Mouse (Mus musculus) right cerebral cortex, postnatal 14 days (tissue): ENCODE measurements around the gene Slc35b4.

Source experiments
- DNase-seq: peaks from one replicate; pipeline ENCODE4 v3.0.0; 2022

Gene Slc35b4

DNA sequence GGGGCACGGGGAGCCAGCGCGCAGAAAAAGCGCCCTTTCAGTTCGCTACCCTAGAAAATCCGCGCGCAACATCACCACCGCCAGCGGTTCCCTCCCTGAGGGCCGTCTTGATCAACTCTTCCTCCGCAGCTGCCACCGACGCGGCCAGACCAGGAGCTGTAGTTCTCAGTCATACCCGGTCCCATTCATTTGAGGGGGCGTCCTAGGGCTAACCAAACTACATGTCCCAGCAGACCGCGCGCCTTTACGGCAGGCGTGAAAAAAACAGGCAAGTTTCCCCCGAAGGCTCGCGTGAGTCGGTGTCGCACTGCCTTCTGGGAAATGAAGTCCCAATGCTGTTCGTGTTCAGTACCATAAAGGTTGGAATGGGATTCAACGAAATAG, at the start of gene Slc35b4:
TSS of gene Slc35b4 (minus strand) at position 248 of the 384 bp plus-strand sequence.
- peak; percentile 90 for DNase-seq

DNA sequence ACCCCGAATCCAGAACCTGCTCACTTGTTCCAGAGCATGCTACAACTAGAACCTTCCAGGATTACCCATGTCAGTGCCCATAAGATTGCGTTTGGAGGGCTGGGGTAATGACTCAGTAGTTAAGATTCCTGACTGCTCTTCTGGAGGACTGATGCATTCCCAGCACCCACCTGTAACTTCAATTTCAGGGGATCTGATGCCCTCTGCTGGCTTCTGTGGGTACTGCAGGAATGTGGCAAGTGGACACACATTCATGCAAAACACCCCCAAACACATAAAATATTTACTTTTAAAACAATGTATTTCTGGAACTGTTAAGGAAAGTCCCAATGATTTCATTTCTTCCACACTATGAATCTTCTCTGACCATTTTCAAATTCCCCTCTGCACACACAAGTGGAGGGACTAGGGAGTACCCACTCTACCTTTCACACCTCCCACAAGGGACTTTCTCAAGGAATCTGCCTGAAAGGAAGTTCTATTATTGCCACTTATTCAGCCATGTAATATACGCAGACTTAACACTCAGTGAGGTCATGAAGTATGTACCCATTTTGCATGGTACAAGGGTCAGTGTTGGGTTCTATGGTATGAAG, 48.2 kb upstream of the Slc35b4 start:
- DNase-seq = no peak

GRCm38 (mm10) chr6:34216450-34217319, 39.8 kb upstream of the Slc35b4 start:
- DNase-seq = no peak

- DNase-seq = no peak
Measured at GRCm38 (mm10) chr6:34205754-34206153, 28.8 kb upstream of the Slc35b4 start.

DNA sequence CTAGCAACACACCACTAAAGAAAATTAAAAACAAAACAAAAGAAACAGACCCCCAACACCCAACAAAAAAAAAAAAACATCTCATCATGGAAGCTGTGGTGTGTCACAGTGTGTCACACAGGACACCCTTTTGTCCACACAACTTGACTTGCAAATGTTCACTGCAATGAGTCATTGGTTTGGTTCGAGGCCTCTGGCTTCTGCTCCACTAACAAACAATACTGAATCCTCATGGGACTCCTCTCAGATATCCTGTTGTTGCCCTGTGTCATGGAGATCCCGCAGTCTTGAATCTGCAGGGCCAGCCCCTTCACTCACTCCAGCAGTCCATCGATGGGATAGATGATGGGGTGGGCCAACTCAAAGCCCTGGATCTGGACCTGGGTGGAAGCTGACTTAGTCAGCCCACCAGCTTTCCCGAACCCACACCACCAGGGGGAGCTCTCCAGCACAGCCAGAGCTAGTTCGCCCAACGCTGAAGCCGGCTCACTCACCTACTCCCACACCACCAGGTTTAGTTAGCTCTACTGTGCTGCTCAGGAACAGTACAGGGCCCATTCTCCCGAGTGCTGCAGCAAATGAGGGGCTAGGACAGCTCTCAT, 28.2 kb upstream of the Slc35b4 start:
- peak; percentile 63 for DNase-seq

- DNase-seq = no peak
Measured at GRCm38 (mm10) chr6:34203503-34203902, 26.6 kb upstream of the Slc35b4 start.

DNA sequence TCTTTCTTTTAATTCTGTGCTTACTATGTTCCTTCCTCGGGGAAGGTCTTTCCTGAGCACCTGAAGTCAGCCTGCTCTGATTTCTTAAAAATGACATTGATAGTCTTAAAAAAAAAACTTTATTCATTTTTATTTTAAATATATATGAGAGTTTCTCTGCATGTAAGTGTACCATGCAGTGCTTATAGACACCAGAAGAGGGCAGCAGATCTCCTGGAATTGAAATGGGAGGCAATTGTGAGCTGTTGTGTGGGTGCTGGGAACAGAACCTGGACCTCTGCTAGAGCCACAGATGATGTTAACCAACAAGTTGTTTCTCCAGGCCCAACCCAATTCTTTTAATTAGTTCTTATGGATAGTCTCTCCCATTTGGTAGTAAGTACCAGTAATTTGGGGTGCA, 18.1 kb upstream of the Slc35b4 start:
- DNase-seq = no peak

GRCm38 (mm10) chr6:34193708-34194475, 17.0 kb upstream of the Slc35b4 start:
- DNase-seq = peak; percentile 56

GRCm38 (mm10) chr6:34191401-34191800, 14.5 kb upstream of the Slc35b4 start:
- DNase-seq = no peak

DNA sequence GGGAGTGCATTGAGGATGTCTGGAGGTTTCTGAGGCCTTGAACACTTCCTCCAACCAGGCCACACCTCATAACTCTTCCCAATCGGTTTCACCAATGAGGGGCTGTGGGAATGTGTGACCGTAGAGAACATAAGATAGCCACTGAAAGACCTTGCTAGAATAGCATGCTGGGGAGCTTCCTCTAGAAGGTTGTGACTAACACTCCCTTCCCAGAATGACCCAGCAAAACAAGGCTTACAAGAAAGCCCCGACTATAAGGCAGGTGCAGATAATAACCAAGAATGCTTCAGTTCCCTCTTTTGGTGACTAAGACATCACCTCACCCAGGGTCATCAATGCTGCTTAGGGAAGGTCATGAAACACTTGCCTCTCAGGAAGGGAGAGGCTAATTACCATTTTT, 12.6 kb upstream of the Slc35b4 start:
- no peak for DNase-seq

DNA sequence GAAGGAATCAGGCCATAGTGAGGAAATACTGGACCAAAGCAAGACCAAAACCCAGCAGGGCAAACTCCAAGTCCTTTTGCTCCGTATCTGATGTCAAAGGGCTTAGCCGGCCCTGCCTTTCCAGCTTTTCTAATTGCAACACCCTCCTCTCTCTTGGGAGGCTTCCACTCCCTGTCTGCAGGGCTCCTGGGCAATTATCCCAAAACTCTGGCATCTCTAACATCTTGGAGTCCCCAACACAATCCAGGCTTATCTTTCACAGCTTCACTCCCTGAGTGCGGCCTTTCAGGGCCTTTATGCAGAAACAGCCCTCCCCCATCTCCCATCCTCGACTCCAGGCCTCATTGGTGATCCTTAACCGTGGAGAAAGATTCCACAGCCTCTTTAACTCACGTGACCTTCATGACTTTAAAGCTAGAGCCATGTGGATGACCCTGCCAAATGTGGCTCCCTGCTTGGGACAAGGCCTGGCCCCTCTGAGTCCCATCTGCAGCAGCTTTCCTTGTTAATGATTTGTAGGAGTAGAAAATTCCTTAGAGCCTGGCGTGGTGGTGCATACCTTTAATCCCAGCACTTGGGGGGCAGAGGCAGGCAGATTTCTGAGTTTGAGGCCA, 11.2 kb upstream of the Slc35b4 start:
- no peak for DNase-seq

GRCm38 (mm10) chr6:34187273-34187863, 10.5 kb upstream of the Slc35b4 start:
- no peak for DNase-seq

DNA sequence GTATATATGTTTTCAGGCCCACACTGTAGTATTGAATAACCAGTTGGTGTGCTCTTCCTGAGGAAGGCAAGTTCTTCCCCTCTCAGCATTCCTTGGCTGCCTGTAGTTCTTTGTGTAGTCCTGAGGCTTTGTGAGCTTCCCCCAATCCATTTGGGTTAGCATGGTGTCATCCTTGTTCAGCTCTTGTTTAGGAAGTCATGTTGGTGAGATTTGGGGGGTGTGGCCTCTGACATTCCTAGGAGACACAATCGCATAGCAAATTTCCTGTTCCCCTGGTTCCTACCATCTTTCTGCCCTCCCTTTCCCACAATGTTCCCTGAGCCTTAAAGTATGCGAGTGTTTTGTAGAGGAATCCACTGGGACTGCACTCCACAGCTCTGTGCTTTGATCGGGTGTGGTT, 6.4 kb upstream of the Slc35b4 start:
- DNase-seq = no peak

DNA sequence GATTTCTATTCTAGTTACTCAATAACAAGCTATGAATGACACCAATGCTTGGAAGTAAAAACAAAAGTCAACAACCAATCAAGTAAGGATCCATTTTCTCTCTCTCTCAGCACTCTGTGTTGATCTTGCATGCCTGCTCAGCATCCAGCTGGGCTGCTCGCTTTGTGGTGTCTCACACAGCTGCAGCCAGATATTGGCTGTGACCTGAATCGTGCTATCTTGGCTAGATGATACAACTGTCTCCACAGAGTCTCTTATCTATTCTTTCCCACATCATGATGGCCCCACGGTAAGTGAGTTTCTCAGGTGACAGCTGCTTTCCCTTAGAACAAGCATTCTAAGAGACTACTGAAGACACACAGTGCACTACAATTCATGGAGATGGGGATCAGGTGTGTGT, 5.0 kb upstream of the Slc35b4 start:
- DNase-seq = no peak

DNA sequence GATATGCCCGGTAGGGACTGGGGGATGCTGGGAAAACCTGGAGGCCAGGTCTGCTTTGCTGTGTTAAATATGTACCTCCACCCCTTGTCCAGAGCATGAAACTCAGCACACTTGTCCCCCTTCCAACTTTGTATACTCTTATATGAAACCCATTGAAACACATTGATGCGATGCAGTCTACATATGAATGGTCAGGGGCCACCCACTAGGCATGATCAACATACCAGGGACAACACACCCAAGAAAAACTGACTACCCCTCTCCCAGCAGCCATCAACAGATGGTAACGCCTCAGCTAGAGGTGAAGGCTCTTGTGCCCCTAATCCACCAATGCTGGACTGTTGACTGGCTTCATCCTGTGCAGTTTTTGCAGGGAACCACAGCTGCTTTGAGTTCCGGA, 3.0 kb upstream of the Slc35b4 start:
- no peak for DNase-seq

GRCm38 (mm10) chr6:34179007-34179406, 2.1 kb upstream of the Slc35b4 start:
- DNase-seq = no peak

DNA sequence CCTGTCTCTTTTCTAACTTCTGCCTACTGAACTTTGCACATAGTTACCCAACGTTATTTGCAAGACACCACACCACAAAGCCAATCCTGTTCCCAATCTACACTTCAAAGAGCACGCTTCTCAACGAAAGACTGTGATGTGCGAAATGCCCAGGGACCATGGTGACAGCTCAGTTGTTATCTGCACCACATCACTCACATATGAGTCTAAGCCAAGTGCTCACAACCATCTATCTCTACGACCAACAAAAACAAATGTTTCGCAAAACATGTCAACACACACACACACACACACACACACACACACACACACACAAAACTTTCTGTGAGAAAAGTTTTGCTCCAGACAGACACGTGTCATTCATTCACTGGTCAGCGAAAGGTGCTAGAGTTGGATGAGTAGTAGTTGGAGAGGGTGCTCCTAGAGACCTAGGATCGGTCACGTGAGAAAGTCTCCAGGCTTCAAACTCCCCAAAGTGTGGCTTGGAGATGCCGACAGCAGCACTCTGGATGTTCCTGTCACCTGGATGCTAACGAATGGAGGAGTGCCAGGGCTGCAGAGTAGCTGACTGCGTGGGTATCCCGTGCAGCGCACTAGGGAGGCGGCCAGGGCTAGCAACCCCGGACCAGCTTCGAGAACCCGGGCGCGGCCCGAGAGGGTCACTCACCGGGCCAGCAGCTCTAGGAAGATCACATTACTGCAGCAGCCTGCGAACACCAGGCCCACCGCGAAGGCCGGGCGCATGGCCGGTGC, 624 bp downstream of the Slc35b4 start:
- no peak for DNase-seq

DNA sequence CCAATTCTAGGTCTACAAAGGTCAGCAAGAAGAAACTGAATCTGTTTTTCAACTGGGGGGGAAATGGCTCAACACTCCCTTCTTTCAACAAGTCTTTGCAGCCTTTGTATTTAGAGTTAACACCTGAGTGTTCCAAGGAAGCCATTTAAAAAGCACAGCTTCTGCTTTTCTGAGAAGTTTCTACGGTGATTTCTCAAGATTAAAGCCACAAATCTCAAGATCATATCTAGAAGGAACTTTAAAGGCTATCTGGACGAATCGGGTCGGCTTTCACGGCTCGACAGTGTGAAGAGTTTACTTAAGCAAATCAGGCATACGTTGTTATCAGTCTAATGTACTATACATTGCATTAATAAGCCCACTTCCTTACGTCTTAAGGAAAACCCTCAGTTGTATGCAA, 2.2 kb downstream of the Slc35b4 start:
- DNase-seq = no peak

GRCm38 (mm10) chr6:34173251-34173650, 3.7 kb downstream of the Slc35b4 start:
- DNase-seq = no peak

DNA sequence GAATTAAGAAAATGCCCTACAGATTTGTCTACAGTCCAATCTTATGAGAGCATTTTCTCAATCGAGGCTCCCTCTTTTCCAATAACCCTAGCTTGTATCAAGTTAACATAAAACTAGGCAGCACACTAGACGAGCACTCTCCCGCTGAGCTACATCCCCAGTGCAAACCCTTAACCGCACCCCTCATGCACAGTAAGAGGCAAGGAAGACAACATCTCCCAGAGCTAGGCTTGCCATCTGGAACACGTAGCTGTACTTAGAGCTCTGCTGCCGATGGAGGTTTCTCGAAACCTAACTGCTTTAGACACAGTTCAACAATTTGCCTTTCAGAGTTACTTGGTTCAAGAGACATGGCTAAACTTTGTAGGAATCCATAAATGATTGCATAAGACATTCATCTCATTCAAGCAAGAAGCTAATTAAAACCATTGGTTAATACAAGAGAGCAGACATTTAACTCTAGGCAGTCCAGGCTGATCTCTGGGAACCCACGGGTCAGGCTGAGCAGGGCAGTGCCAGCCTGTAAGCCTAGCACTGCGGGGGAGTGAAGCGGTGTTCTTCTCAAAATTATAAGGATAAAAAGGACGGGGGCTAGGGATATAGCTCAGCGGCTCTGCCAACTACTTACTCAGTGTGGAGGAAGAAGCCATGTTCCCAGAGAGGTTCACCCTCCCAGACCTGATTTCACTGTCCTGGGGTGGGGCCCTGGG, 5.0 kb downstream of the Slc35b4 start:
- no peak for DNase-seq
